Mouse (Mus musculus): Measurements from ENCODE around the gene Gfod1.

The Gfod1 gene

GRCm38 (mm10) chr13:43159429-43159828, 144.5 kb downstream of the Gfod1 start:
- DNase-seq (ENCODE audit: low spot score in 2 of 2): peak; percentile 43

GRCm38 (mm10) chr13:43158281-43158680, 145.7 kb downstream of the Gfod1 start:
- DNase-seq (ENCODE audit: low spot score in 2 of 2): no peak

- DNase-seq (ENCODE audit: low spot score in 2 of 2): no peak
Observed at GRCm38 (mm10) chr13:43157370-43157769, 146.6 kb downstream of the Gfod1 start.

GRCm38 (mm10) chr13:43152005-43152520, 151.9 kb downstream of the Gfod1 start:
- peak; percentile 35 to 56 for DNase-seq (ENCODE audit: low spot score in 2 of 2)

- DNase-seq (ENCODE audit: low spot score in 2 of 2): no peak
Observed at GRCm38 (mm10) chr13:43149661-43150060, 154.3 kb downstream of the Gfod1 start.

- no peak for DNase-seq (ENCODE audit: low spot score in 2 of 2)
Observed at GRCm38 (mm10) chr13:43148692-43149091, 155.3 kb downstream of the Gfod1 start.

- DNase-seq (ENCODE audit: low spot score in 2 of 2): no peak
Observed at GRCm38 (mm10) chr13:43146515-43147258, 157.3 kb downstream of the Gfod1 start.
